11 mouse cellular contexts compared by ENCODE assay signal in genomic region chr7:79803887-79804286, GRCm38 (mm10). TPM values are rescaled to one million over a fixed set of nuclear protein-coding genes. Genes with fewer than 3 reads are reported as not detected.
DNase-seq lines count a peak whose midpoint lies in the region; ATAC-seq lines count a peak whose summit lies in the region.
"Had no signal": no experiment of that assay in that cellular context is flagged by ENCODE, and none has a peak within 500 bp of the region (broad histone marks: within the 10 kb centered on the region; RNA-seq: fewer than 3 reads in every experiment).

No protein-coding gene starts in this region.

- H3K4me3 ChIP-seq in heart, embryonic 16.5 days (ENCODE audit: low read length), result no peak overlapping the region
- no peak overlapping the region for H3K4me3 ChIP-seq in heart, embryonic 12.5 days
- H3K4me3 ChIP-seq in lung, embryonic 16.5 days (ENCODE audit: low read length), result no peak overlapping the region
- H3K4me3 ChIP-seq: liver, embryonic 15.5 days had no signal

- no peaks in the 10 kb centered on the region for H3K36me3 ChIP-seq in heart, embryonic 16.5 days (ENCODE audit: control insufficient read depth, insufficient read depth)
- no peaks in the 10 kb centered on the region for H3K36me3 ChIP-seq in heart, embryonic 12.5 days
- H3K36me3 ChIP-seq in lung, embryonic 16.5 days (ENCODE audit: control insufficient read depth, insufficient read depth, low read length), result no peaks in the 10 kb centered on the region
- H3K36me3 ChIP-seq: liver, embryonic 15.5 days had no signal

- 20% methylated on average over 2 of the region's 2 CpGs for WGBS in heart, embryonic 16.5 days
- 32% methylated on average over 2 of the region's 2 CpGs for WGBS in heart, embryonic 12.5 days
- WGBS in lung, embryonic 16.5 days, result 26% methylated on average over 2 of the region's 2 CpGs

- H3K9ac ChIP-seq in heart, embryonic 16.5 days (ENCODE audit: low read length), result no peak overlapping the region
- H3K9ac ChIP-seq in heart, embryonic 12.5 days, result no peak overlapping the region
- no peak overlapping the region for H3K9ac ChIP-seq in lung, embryonic 16.5 days (ENCODE audit: low read length)
- H3K9ac ChIP-seq: liver, embryonic 15.5 days had no signal

- H3K27ac ChIP-seq in heart, embryonic 16.5 days (ENCODE audit: low read length), result no peak overlapping the region
- H3K27ac ChIP-seq in heart, embryonic 12.5 days (ENCODE audit: poor library complexity, severe bottlenecking), result no peak overlapping the region
- no peak overlapping the region for H3K27ac ChIP-seq in lung, embryonic 16.5 days (ENCODE audit: low read length)
- H3K27ac ChIP-seq: liver, embryonic 15.5 days had no signal

- no peaks in the 10 kb centered on the region for H3K9me3 ChIP-seq in heart, embryonic 16.5 days (replicated peaks; ENCODE audit: control insufficient read depth, low read length)
- H3K9me3 ChIP-seq in heart, embryonic 12.5 days (replicated peaks), result no peaks in the 10 kb centered on the region
- no peaks in the 10 kb centered on the region for H3K9me3 ChIP-seq in lung, embryonic 16.5 days (ENCODE audit: control insufficient read depth, low read length)
- H3K9me3 ChIP-seq: liver, embryonic 15.5 days had no signal

- no peaks in the 10 kb centered on the region for H3K27me3 ChIP-seq in heart, embryonic 16.5 days (ENCODE audit: control insufficient read depth, insufficient read depth, low read length)
- peaks cover 10% of the 10 kb centered on the region for H3K27me3 ChIP-seq in heart, embryonic 12.5 days (replicated peaks)
- H3K27me3 ChIP-seq in lung, embryonic 16.5 days (ENCODE audit: control insufficient read depth, insufficient read depth, low read depth, low read length), result no peaks in the 10 kb centered on the region
- H3K27me3 ChIP-seq: liver, embryonic 15.5 days had no signal

- peaks cover 4% of the 10 kb centered on the region for H3K4me1 ChIP-seq in heart, embryonic 16.5 days (ENCODE audit: control insufficient read depth, insufficient read depth, low read length)
- peaks cover 8% of the 10 kb centered on the region; the same call in 1 of the 2 replicates for H3K4me1 ChIP-seq in heart, embryonic 12.5 days (replicated peaks)
- no peaks in the 10 kb centered on the region for H3K4me1 ChIP-seq in lung, embryonic 16.5 days (replicated peaks; ENCODE audit: control insufficient read depth, insufficient read depth, low read length)

- no peak overlapping the region for H3K4me2 ChIP-seq in heart, embryonic 16.5 days (ENCODE audit: low read depth, low read length)
- H3K4me2 ChIP-seq in heart, embryonic 12.5 days, result no peak overlapping the region
- H3K4me2 ChIP-seq in lung, embryonic 16.5 days (ENCODE audit: low read depth, low read length), result no peak overlapping the region
- H3K4me2 ChIP-seq: liver, embryonic 15.5 days had no signal

- ATAC-seq in heart, embryonic 16.5 days (replicated peaks; ENCODE audit: extremely low read depth, insufficient read depth, low FRiP score), result peak; percentile 49
- no peak for ATAC-seq in heart, embryonic 12.5 days (ENCODE audit: insufficient number of reproducible peaks, low FRiP score)
- ATAC-seq in lung, embryonic 16.5 days (ENCODE audit: low read depth), result peak; percentile 37; the same call in 1 of the 2 replicates

- DNase-seq in MN1 (ENCODE audit: low spot score), result peak; percentile 39
- DNase-seq in adrenal gland, postnatal 36 days, result peak; percentile 79 to 84
- DNase-seq in embryo, embryonic 11 days, result no peak
- no peak for DNase-seq in right cerebral cortex, postnatal 36 days (ENCODE audit: low spot score in 2 of 2)
- no peak for DNase-seq in thymus, postnatal 0 days (ENCODE audit: low spot score)
- DNase-seq: gastrocnemius, postnatal 14 days had no signal

RNA-seq across cellular contexts. Expression of gene Mesp2, which starts 6.6 kb away (rescaled TPM):
- 0.18 and 0.31 TPM in 2 replicates for polyA plus RNA-seq in heart, embryonic 16.5 days (2015; fragmentation: Nextera tagmentation; extraction: Ambion mirVana)
- 0.17 and 0.37 TPM in 2 replicates for polyA plus RNA-seq in heart, embryonic 12.5 days (2016; fragmentation: Nextera tagmentation; extraction: Ambion mirVana)
- total RNA-seq in adrenal gland, postnatal 36 days (2021), result under 1 TPM; 0.26 to 0.79 TPM
- 0.45 and 0.87 TPM in 2 replicates for polyA plus RNA-seq in lung, embryonic 16.5 days (2015; fragmentation: Nextera tagmentation; extraction: Ambion mirVana)
- 0.09 and 0.10 TPM in 2 replicates for polyA plus RNA-seq in thymus, postnatal 0 days (2015; fragmentation: Nextera tagmentation; extraction: Ambion mirVana)
- total RNA-seq: common myeloid progenitor, adult 5-6 weeks; gastrocnemius, postnatal 14 days had no signal
- polyA plus RNA-seq: liver, embryonic 15.5 days had no signal

RNA-seq across cellular contexts. Expression of gene Mesp1, which starts 10.3 kb away (rescaled TPM):
- polyA plus RNA-seq in heart, embryonic 16.5 days (2015; fragmentation: Nextera tagmentation; extraction: Ambion mirVana), result not detected in 2 replicates
- not detected in 2 replicates for polyA plus RNA-seq in heart, embryonic 12.5 days (2016; fragmentation: Nextera tagmentation; extraction: Ambion mirVana)
- total RNA-seq in adrenal gland, postnatal 36 days (2021), result not detected
- 0.21 TPM in 1 of 2 replicates, not detected in the other for polyA plus RNA-seq in lung, embryonic 16.5 days (2015; fragmentation: Nextera tagmentation; extraction: Ambion mirVana)
- polyA plus RNA-seq in thymus, postnatal 0 days (2015; fragmentation: Nextera tagmentation; extraction: Ambion mirVana), result 0.14 TPM in 1 of 2 replicates, not detected in the other
- total RNA-seq: common myeloid progenitor, adult 5-6 weeks; gastrocnemius, postnatal 14 days had no signal
- polyA plus RNA-seq: liver, embryonic 15.5 days had no signal

RNA-seq across cellular contexts. Expression of gene Anpep, which starts 57.0 kb away (rescaled TPM):
- 9.1 and 19.1 TPM in 2 replicates for polyA plus RNA-seq in heart, embryonic 16.5 days (2015; fragmentation: Nextera tagmentation; extraction: Ambion mirVana)
- polyA plus RNA-seq in heart, embryonic 12.5 days (2016; fragmentation: Nextera tagmentation; extraction: Ambion mirVana), result 6.7 and 9.7 TPM in 2 replicates
- total RNA-seq in adrenal gland, postnatal 36 days (2021), result 10 to 100 TPM in 1 of 2 experiments, 1 to 10 TPM in 1; 9.2 to 10.8 TPM
- 7.4 and 9.7 TPM in 2 replicates for polyA plus RNA-seq in lung, embryonic 16.5 days (2015; fragmentation: Nextera tagmentation; extraction: Ambion mirVana)
- 3.6 and 5.0 TPM in 2 replicates for polyA plus RNA-seq in thymus, postnatal 0 days (2015; fragmentation: Nextera tagmentation; extraction: Ambion mirVana)

Comparison
In these comparisons a context has a peak if more than half of its experiments do, and no peak if none do; other contexts are left out.
1. DNase-seq: peak in MN1 (single experiment) and adrenal gland, postnatal 36 days (2 of 2); none in embryo, embryonic 11 days (single experiment), right cerebral cortex, postnatal 36 days (0 of 2) and thymus, postnatal 0 days (single experiment).